Mouse (Mus musculus): ENCODE measurements around the gene Ntmt1.

The Ntmt1 gene

GRCm38 (mm10) chr2:30864968-30865381 is 57.3 kb downstream of the Ntmt1 start:
- DNase-seq (ENCODE audit: low read depth, low spot score) = peak; percentile 35

GRCm38 (mm10) chr2:30865426-30865825 is 57.8 kb downstream of the Ntmt1 start:
- DNase-seq (ENCODE audit: low read depth, low spot score) = no peak

GRCm38 (mm10) chr2:30870863-30871262 is 63.2 kb downstream of the Ntmt1 start:
- DNase-seq (ENCODE audit: low read depth, low spot score) = no peak

Measured in forelimb bud, embryonic 11.5 days (tissue).